In genomic region chr5:137656977-137657376, GRCm38 (mm10) we compare ENCODE assay signal across 8 mouse cellular contexts. TPM values are rescaled to one million over a fixed set of nuclear protein-coding genes. Genes with fewer than 3 reads are reported as not detected.
DNase-seq lines count a peak whose midpoint lies in the region; ATAC-seq and TF ChIP-seq lines count a peak whose summit lies in the region.

No protein-coding gene starts in this region.

- no peak overlapping the region for H3K4me3 ChIP-seq in limb, embryonic 14.5 days (replicated peaks; ENCODE audit: low read length)
- no peak overlapping the region for H3K4me3 ChIP-seq in midbrain, embryonic 16.5 days (ENCODE audit: low read depth, low read length)
- no peak overlapping the region for H3K4me3 ChIP-seq in stomach, postnatal 0 days (ENCODE audit: low read depth, low read length)

- no peak for TF ChIP-seq EP300 in stomach, postnatal 0 days (optimal IDR thresholded peaks at IDR 0.05)

- DNase-seq in A20 (ENCODE audit: low read depth, low spot score) (peak; percentile 51), adipocyte (ENCODE audit: low spot score) (peak; percentile 97)
- DNase-seq in embryo, embryonic 10.5 days (ENCODE audit: low spot score): peak; percentile 89
- DNase-seq in kidney, adult 9 months: peak; percentile 91
- peak; percentile 77 for DNase-seq in limb, embryonic 14.5 days (ENCODE audit: low spot score)
- peak; percentile 73 for DNase-seq in stomach, postnatal 0 days (ENCODE audit: low spot score)

- H3K9me3 ChIP-seq in limb, embryonic 14.5 days (ENCODE audit: control insufficient read depth, low read length): no peaks in the 10 kb centered on the region
- H3K9me3 ChIP-seq in midbrain, embryonic 16.5 days (replicated peaks; ENCODE audit: control insufficient read depth, low read length, poor library complexity, severe bottlenecking): no peaks in the 10 kb centered on the region
- no peaks in the 10 kb centered on the region for H3K9me3 ChIP-seq in stomach, postnatal 0 days (ENCODE audit: control insufficient read depth, low read length)

- peak; percentile 90 for TF ChIP-seq CTCF in stomach, postnatal 0 days (IDR thresholded peaks at IDR 0.05; ENCODE audit: low read depth)

- no peak overlapping the region for H3K9ac ChIP-seq in limb, embryonic 14.5 days (ENCODE audit: low read depth, low read length, severe bottlenecking)
- no peak overlapping the region for H3K9ac ChIP-seq in midbrain, embryonic 16.5 days (ENCODE audit: low read depth, low read length)
- H3K9ac ChIP-seq in stomach, postnatal 0 days (ENCODE audit: low read length): no peak overlapping the region

- H3K27me3 ChIP-seq in limb, embryonic 14.5 days (ENCODE audit: control insufficient read depth, insufficient read depth, low read length): no peaks in the 10 kb centered on the region
- no peaks in the 10 kb centered on the region for H3K27me3 ChIP-seq in midbrain, embryonic 16.5 days (ENCODE audit: control insufficient read depth, insufficient read depth, low read depth, low read length)
- H3K27me3 ChIP-seq in stomach, postnatal 0 days (ENCODE audit: control insufficient read depth, insufficient read depth, low read length): no peaks in the 10 kb centered on the region

- no peak for TF ChIP-seq POLR2A in limb, embryonic 14.5 days (IDR thresholded peaks at IDR 0.05; ENCODE audit: borderline replicate concordance, extremely low read depth, insufficient read depth, insufficient read length)

- no peak overlapping the region for H3K4me2 ChIP-seq in limb, embryonic 14.5 days (replicated peaks; ENCODE audit: low read depth, low read length, severe bottlenecking)
- no peak overlapping the region for H3K4me2 ChIP-seq in midbrain, embryonic 16.5 days (ENCODE audit: low read length)
- no peak overlapping the region for H3K4me2 ChIP-seq in stomach, postnatal 0 days (replicated peaks; ENCODE audit: low read depth)

- peaks cover 32% of the 10 kb centered on the region for H3K36me3 ChIP-seq in limb, embryonic 14.5 days (ENCODE audit: control insufficient read depth, insufficient read depth, low read length)
- H3K36me3 ChIP-seq in midbrain, embryonic 16.5 days (ENCODE audit: control insufficient read depth, insufficient read depth, low read length): peaks cover 7% of the 10 kb centered on the region
- no peaks in the 10 kb centered on the region for H3K36me3 ChIP-seq in stomach, postnatal 0 days (ENCODE audit: control insufficient read depth, insufficient read depth, low read length)

- no peaks in the 10 kb centered on the region for H3K4me1 ChIP-seq in limb, embryonic 14.5 days (ENCODE audit: control insufficient read depth, insufficient read depth, low read length)
- H3K4me1 ChIP-seq in midbrain, embryonic 16.5 days (ENCODE audit: control insufficient read depth, insufficient read depth, low read length): no peaks in the 10 kb centered on the region
- H3K4me1 ChIP-seq in stomach, postnatal 0 days (replicated peaks; ENCODE audit: control insufficient read depth, insufficient read depth): no peaks in the 10 kb centered on the region

- no peak overlapping the region for H3K27ac ChIP-seq in limb, embryonic 14.5 days (replicated peaks; ENCODE audit: low read depth, low read length)
- H3K27ac ChIP-seq in midbrain, embryonic 16.5 days (ENCODE audit: low read length): peak overlapping the region; percentile 35; the same call in 1 of the 2 replicates
- H3K27ac ChIP-seq in stomach, postnatal 0 days (replicated peaks): peak overlapping the region; percentile 65; the same call in 1 of the 2 replicates

- peak; percentile 50 for ATAC-seq in granulocyte monocyte progenitor cell, adult 5-6 weeks (replicated peaks; ENCODE audit: poor library complexity, severe bottlenecking)
- ATAC-seq in limb, embryonic 14.5 days (ENCODE audit: low FRiP score, low read depth): peak; percentile 69; the same call in 1 of the 2 replicates
- 0 out of 2 replicates have a peak, but pooled peaks have one; percentile 9 for ATAC-seq in midbrain, embryonic 16.5 days
- ATAC-seq in stomach, postnatal 0 days (ENCODE audit: low FRiP score, low TSS enrichment): peak; percentile 64

- 35% methylated on average over 6 of the region's 6 CpGs for WGBS in limb, embryonic 14.5 days
- WGBS in midbrain, embryonic 16.5 days: 24% methylated on average over 6 of the region's 6 CpGs
- 18% methylated on average over 6 of the region's 6 CpGs for WGBS in stomach, postnatal 0 days

RNA-seq across cellular contexts. Expression of gene Irs3, which starts 11.5 kb away (rescaled TPM):
- not detected in 2 replicates for total RNA-seq in granulocyte monocyte progenitor cell, adult 5-6 weeks (2014; fragmentation: Nextera tagmentation)
- total RNA-seq in granulocyte monocyte progenitor cell, adult 5-6 weeks (2017): not detected in 2 replicates
- 0.30 and 0.60 TPM in 2 replicates for polyA plus RNA-seq in limb, embryonic 14.5 days (2012; rRNA removed)
- 0.15 and 0.29 TPM in 2 replicates for polyA plus RNA-seq in limb, embryonic 14.5 days (2014; fragmentation: Nextera tagmentation; extraction: Ambion mirVana)
- polyA plus RNA-seq in midbrain, embryonic 16.5 days (2015; fragmentation: Nextera tagmentation; extraction: Ambion mirVana): 0.15 and 0.16 TPM in 2 replicates
- polyA plus RNA-seq in stomach, postnatal 0 days (2015; fragmentation: Nextera tagmentation; extraction: Ambion mirVana): 0.07 and 0.15 TPM in 2 replicates

RNA-seq across cellular contexts. Expression of gene Sap25, which starts 15.8 kb away (rescaled TPM):
- total RNA-seq in granulocyte monocyte progenitor cell, adult 5-6 weeks (2014; fragmentation: Nextera tagmentation): 32.1 and 55.2 TPM in 2 replicates
- 9.7 and 20.8 TPM in 2 replicates for total RNA-seq in granulocyte monocyte progenitor cell, adult 5-6 weeks (2017)
- 37.1 and 41.7 TPM in 2 replicates for polyA plus RNA-seq in limb, embryonic 14.5 days (2012; rRNA removed)
- polyA plus RNA-seq in limb, embryonic 14.5 days (2014; fragmentation: Nextera tagmentation; extraction: Ambion mirVana): 5.2 and 6.7 TPM in 2 replicates
- 5.9 and 6.7 TPM in 2 replicates for polyA plus RNA-seq in midbrain, embryonic 16.5 days (2015; fragmentation: Nextera tagmentation; extraction: Ambion mirVana)
- 3.7 and 4.1 TPM in 2 replicates for polyA plus RNA-seq in stomach, postnatal 0 days (2015; fragmentation: Nextera tagmentation; extraction: Ambion mirVana)

RNA-seq across cellular contexts. Expression of gene Agfg2, which starts 27.5 kb away (rescaled TPM):
- 13.7 and 15.0 TPM in 2 replicates for total RNA-seq in granulocyte monocyte progenitor cell, adult 5-6 weeks (2014; fragmentation: Nextera tagmentation)
- 10.7 and 13.9 TPM in 2 replicates for total RNA-seq in granulocyte monocyte progenitor cell, adult 5-6 weeks (2017)
- polyA plus RNA-seq in limb, embryonic 14.5 days (2012; rRNA removed): 16.3 and 22.6 TPM in 2 replicates
- polyA plus RNA-seq in limb, embryonic 14.5 days (2014; fragmentation: Nextera tagmentation; extraction: Ambion mirVana): 10.6 and 13.4 TPM in 2 replicates
- polyA plus RNA-seq in midbrain, embryonic 16.5 days (2015; fragmentation: Nextera tagmentation; extraction: Ambion mirVana): 15.8 and 20.4 TPM in 2 replicates
- polyA plus RNA-seq in stomach, postnatal 0 days (2015; fragmentation: Nextera tagmentation; extraction: Ambion mirVana): 10.4 and 12.4 TPM in 2 replicates

RNA-seq across cellular contexts. Expression of gene Gm20605, which starts 28.0 kb away (rescaled TPM):
- 13.2 and 16.4 TPM in 2 replicates for total RNA-seq in granulocyte monocyte progenitor cell, adult 5-6 weeks (2014; fragmentation: Nextera tagmentation)
- 0.62 and 3.6 TPM in 2 replicates for total RNA-seq in granulocyte monocyte progenitor cell, adult 5-6 weeks (2017)
- 16.7 and 16.8 TPM in 2 replicates for polyA plus RNA-seq in limb, embryonic 14.5 days (2012; rRNA removed)
- 7.4 and 10.4 TPM in 2 replicates for polyA plus RNA-seq in limb, embryonic 14.5 days (2014; fragmentation: Nextera tagmentation; extraction: Ambion mirVana)
- polyA plus RNA-seq in midbrain, embryonic 16.5 days (2015; fragmentation: Nextera tagmentation; extraction: Ambion mirVana): 8.2 and 9.2 TPM in 2 replicates
- 2.4 and 3.4 TPM in 2 replicates for polyA plus RNA-seq in stomach, postnatal 0 days (2015; fragmentation: Nextera tagmentation; extraction: Ambion mirVana)

RNA-seq across cellular contexts. Expression of gene Lrch4, which starts 28.1 kb away (rescaled TPM):
- 57.4 and 73.0 TPM in 2 replicates for total RNA-seq in granulocyte monocyte progenitor cell, adult 5-6 weeks (2014; fragmentation: Nextera tagmentation)
- 34.6 and 42.2 TPM in 2 replicates for total RNA-seq in granulocyte monocyte progenitor cell, adult 5-6 weeks (2017)
- polyA plus RNA-seq in limb, embryonic 14.5 days (2012; rRNA removed): 25.0 and 33.5 TPM in 2 replicates
- polyA plus RNA-seq in limb, embryonic 14.5 days (2014; fragmentation: Nextera tagmentation; extraction: Ambion mirVana): 36.7 and 37.1 TPM in 2 replicates
- polyA plus RNA-seq in midbrain, embryonic 16.5 days (2015; fragmentation: Nextera tagmentation; extraction: Ambion mirVana): 18.8 and 19.2 TPM in 2 replicates
- 22.5 and 27.0 TPM in 2 replicates for polyA plus RNA-seq in stomach, postnatal 0 days (2015; fragmentation: Nextera tagmentation; extraction: Ambion mirVana)

Comparison
In these comparisons a context has a peak if more than half of its experiments do, and no peak if none do; other contexts are left out.
1. ATAC-seq: peak in every context shown above with its lines; median percentile 69 in limb, embryonic 14.5 days; 64 in stomach, postnatal 0 days; 50 in granulocyte monocyte progenitor cell, adult 5-6 weeks; 9 in midbrain, embryonic 16.5 days.